Mouse (Mus musculus) cerebellum, adult 2 months (tissue): ENCODE data around the gene Itprip.

ENCODE experiments used
- CTCF ChIP-seq: fragments of 200-500 bp; IDR thresholded peaks from 2 replicates; pipeline ENCODE4 v1.5.1; 2011; ENCODE audit warnings: low read depth, mild to moderate bottlenecking, control low read depth, low read length, moderate library complexity, borderline replicate concordance; ENCODE audit not compliant: insufficient read depth
- POLR2A ChIP-seq: fragments of 200-500 bp; IDR thresholded peaks from 2 replicates; pipeline ENCODE4 v1.6.1; 2011; ENCODE audit warnings: low read length, control low read depth, borderline replicate concordance; ENCODE audit not compliant: insufficient read depth

GRCm38 (mm10) chr19:47950946-47951345, 31.8 kb upstream of the Itprip start:
- TF ChIP-seq POLR2A (no peak), CTCF (no peak)
